Mouse (Mus musculus) gastrocnemius, adult 18-20 months (tissue): Measurements from ENCODE around the gene Acap3. TPM values are rescaled to one million over a fixed set of nuclear protein-coding genes. Genes with fewer than 3 reads are reported as not detected.

ENCODE experiments used
- DNase-seq: peaks from one replicate; pipeline ENCODE4 v3.0.0; 2021; ENCODE audit warnings: low spot score
- microRNA-seq: library from miRNA; unstranded; fragments of <30 nt; microRNA quantifications from one replicate; pipeline ENCODE4 v1.2.0, GENCODE M21; 2021
- total RNA-seq, 2 experiments: library from RNA; stranded (reverse); gene quantifications; 2 replicates each; pipeline ENCODE4 v1.2.3; 2021

Gene Acap3
- total RNA-seq, 2 experiments from 2014 or later: 6.6 to 7.3 TPM

DNA sequence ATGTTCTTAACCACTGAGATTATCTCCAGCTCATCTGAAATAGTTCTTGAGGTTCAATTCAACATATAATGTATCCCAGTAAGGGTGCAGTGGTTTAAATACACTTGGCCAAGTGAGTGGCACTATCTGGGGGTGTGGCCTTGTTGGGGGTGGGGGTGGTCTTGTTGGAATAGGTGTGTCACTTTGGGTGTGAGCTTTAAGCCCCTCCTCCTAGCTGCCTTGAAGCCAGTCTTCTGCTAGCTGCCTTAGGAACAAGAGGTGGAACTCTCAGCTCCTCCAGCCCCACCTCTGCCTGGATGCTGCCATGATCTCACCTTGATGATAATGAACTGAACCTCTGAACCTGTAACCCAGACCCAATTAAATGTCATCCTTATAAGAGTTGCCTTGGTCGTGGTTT, 40.4 kb downstream of the Acap3 start:
- no peak for DNase-seq

DNA sequence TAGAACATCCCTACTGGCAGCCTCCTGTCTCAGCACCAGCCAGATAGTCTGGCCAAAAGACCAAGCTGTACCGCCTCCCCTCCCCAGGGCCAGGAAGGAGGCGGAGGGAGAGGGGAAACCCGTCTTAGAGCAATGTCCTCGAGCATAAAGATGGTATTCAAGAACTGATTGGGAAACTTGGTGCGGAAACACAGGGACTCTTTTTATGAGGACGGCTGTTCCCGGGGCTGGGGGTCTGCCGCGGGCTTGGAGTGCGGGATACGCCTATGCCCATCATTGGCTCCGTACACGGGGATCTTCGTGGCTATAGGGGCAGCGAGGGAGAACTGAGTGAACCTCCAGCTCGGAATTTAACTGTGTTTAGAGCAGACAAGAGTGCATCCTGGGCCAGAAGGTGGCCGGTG, 51.4 kb downstream of the Acap3 start:
- peak; percentile 52 for DNase-seq

DNA sequence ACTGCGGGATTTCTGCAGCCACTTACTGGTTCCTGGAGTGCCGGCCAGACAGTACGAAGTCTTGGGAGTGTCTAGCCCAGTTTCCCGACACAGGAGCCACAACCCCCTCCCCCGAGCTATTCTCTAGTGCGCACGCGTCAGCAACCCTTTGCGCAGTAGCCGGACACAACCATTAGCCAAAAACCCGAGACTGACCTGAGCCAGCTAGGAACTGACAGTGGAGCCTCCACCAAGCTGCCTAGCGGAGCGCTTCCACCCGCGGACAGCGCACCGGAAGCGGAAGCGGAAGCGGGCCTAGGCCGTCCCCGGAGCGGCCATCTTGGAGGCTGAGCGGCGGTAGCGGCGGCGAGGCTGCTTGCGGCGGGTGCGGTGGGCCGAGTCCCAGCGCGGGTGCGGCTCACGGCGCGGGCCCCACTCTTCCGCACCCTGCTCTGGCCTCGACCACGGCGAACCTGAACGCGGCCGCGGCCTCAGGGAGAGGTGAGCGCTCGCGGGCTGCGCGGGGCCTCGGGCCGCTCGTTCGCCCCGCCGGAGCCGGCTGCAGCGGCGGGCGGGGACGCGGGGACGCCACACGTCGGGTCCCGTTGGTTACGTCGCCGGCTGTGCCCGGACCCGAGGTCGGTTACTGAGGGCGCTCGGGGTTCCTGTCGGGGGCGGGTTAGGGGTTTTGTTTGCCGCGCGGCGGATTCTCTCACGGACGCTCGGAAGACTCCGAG, 52.1 kb downstream of the Acap3 start, which contains the start of gene Ube2j2:
Gene Ube2j2, plus strand, starts transcription at position 298 of the 716 bp plus-strand sequence.
- DNase-seq: peak; percentile 97

DNA sequence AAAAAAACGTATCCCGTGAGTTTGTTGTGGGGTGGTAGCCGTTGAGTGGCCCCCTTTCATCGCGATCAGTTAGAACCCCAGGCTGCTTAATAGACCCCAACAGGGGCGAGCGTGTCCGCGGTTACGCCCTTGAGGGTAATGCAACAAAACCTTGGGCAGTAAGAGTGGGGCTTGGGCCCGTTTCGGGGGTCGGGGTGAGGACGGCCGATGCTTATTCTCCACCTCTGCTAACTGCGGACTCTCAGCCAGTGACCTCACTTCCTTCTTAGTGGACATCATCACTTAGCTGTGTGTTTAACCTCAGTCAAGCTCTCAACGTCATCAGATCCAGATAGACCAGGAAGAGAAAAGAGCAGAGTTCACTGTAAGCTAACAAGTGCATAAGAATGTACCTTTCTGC, 52.6 kb downstream of the Acap3 start:
- DNase-seq: no peak

DNA sequence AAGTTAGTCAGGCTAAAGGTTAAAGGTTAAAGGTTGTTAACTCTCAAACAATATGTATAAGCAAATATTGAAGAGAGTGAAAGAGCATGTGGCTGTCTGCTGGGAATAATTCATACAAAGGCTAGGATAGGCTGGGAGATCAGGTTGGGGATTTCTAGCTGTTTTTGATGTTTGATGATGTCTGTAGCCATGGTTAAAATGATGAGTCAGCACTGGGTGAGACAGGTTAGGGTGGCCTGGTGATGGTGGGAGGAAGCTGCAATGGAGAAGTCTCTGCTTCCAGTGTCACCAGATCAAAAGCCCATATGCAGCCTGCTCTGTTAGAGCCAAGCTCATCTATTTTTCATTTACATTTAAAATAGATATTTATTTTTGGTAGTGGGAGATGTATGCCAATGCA, 55.5 kb downstream of the Acap3 start:
- DNase-seq: no peak

DNA sequence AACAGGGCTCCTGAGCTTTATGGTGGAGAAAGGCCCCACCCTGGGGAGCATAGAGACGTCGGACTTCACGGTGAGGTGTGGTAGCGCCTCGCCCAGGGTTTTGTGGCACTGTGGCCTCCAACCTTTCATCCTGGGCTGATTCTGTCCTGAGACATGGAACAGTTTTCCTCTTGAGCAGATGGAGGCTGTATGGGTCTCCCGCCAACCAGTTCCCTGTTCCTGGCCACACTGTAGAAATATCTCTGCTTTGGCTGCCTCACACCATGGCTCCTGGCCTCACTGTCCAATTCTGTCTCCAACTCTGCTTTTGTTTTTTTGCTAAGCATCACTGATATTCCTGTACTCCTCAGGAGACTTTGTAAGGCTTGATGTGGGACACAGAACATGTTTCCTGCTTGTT, 63.9 kb downstream of the Acap3 start:
- no peak for DNase-seq

Small RNA genes lying within 50 kb of the gene (microRNA-seq; reads per million reads assigned to microRNA genes)
- not detected for gene Gm22991

Other genes starting within 250 kb of the Acap3 start
- gene Gm10563, start 246.4 kb upstream of the Acap3 start, total RNA-seq: not detected
- 1 to 10 TPM in 1 of 2 experiments, under 1 TPM in 1; 0.53 to 1.8 TPM for gene Mmp23, start 238.4 kb upstream of the Acap3 start, total RNA-seq
- gene Mib2, start 222.6 kb upstream of the Acap3 start, total RNA-seq: 10 to 100 TPM; 16.1 to 16.8 TPM
- gene Fndc10, start 197.5 kb upstream of the Acap3 start, total RNA-seq: 1 to 10 TPM in 1 of 2 experiments, under 1 TPM in 1; 0.89 to 1.4 TPM
- 10 to 100 TPM; 40.7 to 45.6 TPM for gene Ssu72, start 187.0 kb upstream of the Acap3 start, total RNA-seq
- gene Tmem240, start 157.0 kb upstream of the Acap3 start, total RNA-seq: under 1 TPM; 0.07 to 0.25 TPM
- 10 to 100 TPM; 25.0 to 28.1 TPM for gene Atad3a, start 130.7 kb upstream of the Acap3 start, total RNA-seq
- gene Vwa1, start 117.1 kb upstream of the Acap3 start, total RNA-seq: 1 to 10 TPM; 5.3 to 9.7 TPM
- under 1 TPM; 0.39 to 0.47 TPM for gene Tmem88b, start 105.9 kb upstream of the Acap3 start, total RNA-seq
- gene Ankrd65, start 101.4 kb upstream of the Acap3 start, total RNA-seq: not detected
- 10 to 100 TPM; 50.3 to 54.0 TPM for gene Mrpl20, start 88.9 kb upstream of the Acap3 start, total RNA-seq
- gene Ccnl2, start 79.3 kb upstream of the Acap3 start, total RNA-seq: 10 to 100 TPM; 15.4 to 18.3 TPM
- 10 to 100 TPM; 79.5 to 82.6 TPM for gene Aurkaip1, start 60.5 kb upstream of the Acap3 start, total RNA-seq
- gene Mxra8, start 52.1 kb upstream of the Acap3 start, total RNA-seq: 10 to 100 TPM; 25.0 to 29.7 TPM
- 100 to 1,000 TPM; 104 to 106 TPM for gene Dvl1, start 44.4 kb upstream of the Acap3 start, total RNA-seq
- gene Tas1r3, start 28.5 kb upstream of the Acap3 start, total RNA-seq: under 1 TPM; 0.09 to 0.12 TPM
- 10 to 100 TPM; 13.0 to 16.2 TPM for gene Cptp, start 22.4 kb upstream of the Acap3 start, total RNA-seq
- 10 to 100 TPM; 13.9 to 14.0 TPM for gene Ints11, start 22.3 kb upstream of the Acap3 start, total RNA-seq
- gene Pusl1, start within 50 bp of the Acap3 start, total RNA-seq: 10 to 100 TPM; 11.2 to 13.2 TPM
- gene Ube2j2, start 52.0 kb downstream of the Acap3 start, total RNA-seq: 10 to 100 TPM; 62.3 to 66.4 TPM
- gene C1qtnf12, start 70.5 kb downstream of the Acap3 start, total RNA-seq: 10 to 100 TPM; 16.9 to 19.7 TPM
- 1 to 10 TPM; 1.3 TPM for gene B3galt6, start 100.8 kb downstream of the Acap3 start, total RNA-seq
- gene Sdf4, start 101.0 kb downstream of the Acap3 start, total RNA-seq: 10 to 100 TPM; 77.2 to 85.0 TPM
- gene Tnfrsf4, start 122.0 kb downstream of the Acap3 start, total RNA-seq: 1 to 10 TPM; 1.2 to 1.3 TPM
- gene Tnfrsf18, start 134.3 kb downstream of the Acap3 start, total RNA-seq: not detected
- not detected for gene Ttll10, start 167.6 kb downstream of the Acap3 start, total RNA-seq
- 1 to 10 TPM; 2.1 to 3.1 TPM for gene 9430015G10Rik, start 218.2 kb downstream of the Acap3 start, total RNA-seq
- not detected for gene Rnf223, start 238.7 kb downstream of the Acap3 start, total RNA-seq